Mouse (Mus musculus) right cerebral cortex, postnatal 10 days (tissue): ENCODE results near the gene Ank.

Experiments
- DNase-seq, 2 experiments: peaks; one replicate each; pipeline ENCODE4 v3.0.0; 2021; ENCODE audit warnings: low spot score in 2 of 2

The Ank gene

DNA sequence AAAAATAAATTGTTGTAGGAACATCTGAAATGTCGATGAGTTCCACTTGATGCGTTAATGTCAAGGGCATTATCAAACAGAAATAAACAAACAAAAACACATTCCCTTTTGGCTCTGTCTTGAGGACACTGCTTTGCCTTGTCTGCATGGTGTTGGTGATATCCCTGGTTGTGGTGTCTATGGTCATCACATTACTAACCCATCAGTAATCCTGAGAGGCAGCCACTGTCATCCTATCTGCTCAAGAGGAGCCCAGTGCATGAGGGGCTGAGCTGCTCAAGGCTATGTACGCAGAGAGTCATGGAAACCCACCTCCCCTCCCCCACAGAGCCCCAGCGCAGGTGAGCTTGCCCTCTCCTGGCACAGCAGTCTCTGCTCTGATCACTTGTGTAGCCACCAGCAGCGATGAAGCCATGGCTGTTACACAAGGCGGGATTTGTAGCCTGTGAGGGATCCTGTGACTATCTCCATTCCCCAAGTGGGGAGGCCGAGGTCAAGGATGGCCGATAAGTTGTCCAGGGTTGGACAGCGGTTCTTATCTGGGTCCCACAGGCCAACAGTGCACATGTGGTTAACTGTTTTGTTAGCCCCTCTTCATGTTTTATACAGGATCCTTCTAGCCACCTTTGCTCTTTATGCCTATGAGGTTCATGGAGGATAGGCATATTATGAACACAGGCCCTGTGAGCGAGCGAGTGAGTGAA is 30.3 kb downstream of the Ank start:
- no peak for DNase-seq

DNA sequence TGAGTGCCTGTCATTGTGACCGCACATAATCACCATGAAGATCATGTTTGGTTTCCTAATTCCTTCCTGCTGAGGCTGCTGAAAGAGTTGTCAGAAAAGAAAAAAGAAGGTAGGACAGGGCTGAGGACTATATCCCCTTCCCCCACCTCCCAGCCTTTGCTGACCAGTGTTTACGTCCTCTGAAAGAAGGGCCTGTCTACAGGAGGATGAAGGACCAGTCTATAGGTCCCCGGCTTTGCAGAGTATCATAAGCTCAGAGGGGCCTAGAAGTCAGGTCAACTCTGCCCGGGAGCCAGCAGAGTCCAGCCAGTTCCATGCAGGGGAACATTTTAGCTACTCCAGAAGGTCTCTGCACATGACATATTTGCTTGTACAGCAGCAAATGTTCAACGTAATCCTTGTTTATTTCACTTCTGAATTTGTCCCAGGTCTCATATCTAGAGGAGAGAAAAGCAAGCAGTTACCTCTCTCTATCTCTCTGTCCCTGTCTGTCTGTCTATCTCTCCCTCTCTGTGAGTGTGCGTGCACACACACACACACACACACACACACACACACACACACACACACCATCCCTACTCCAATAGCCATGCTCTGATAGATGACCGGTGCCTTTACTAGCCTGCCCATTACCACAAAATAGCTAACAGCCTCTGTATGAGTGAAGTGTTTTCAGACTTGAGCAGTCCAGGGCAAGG is 31.0 kb downstream of the Ank start:
- DNase-seq, result no peak

DNA sequence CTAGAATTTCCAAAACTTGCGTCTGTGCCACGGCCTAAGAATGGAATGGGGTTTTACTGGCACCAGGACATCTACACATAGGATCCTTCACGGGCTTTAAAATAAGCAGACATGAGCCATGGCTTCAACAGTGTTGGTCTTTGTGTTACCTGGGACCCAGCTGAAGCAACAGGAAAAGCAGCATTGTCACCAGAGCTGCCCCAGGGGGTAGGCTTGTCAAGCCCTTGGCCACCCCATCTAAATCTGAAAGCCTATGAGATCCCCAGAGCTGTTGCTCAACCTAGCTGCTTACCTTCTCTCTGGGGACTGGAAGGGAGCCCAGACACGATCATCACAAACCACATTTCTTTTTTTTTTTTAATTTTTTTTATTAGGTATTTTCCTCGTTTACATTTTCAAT is 31.6 kb downstream of the Ank start:
- no peak for DNase-seq

DNA sequence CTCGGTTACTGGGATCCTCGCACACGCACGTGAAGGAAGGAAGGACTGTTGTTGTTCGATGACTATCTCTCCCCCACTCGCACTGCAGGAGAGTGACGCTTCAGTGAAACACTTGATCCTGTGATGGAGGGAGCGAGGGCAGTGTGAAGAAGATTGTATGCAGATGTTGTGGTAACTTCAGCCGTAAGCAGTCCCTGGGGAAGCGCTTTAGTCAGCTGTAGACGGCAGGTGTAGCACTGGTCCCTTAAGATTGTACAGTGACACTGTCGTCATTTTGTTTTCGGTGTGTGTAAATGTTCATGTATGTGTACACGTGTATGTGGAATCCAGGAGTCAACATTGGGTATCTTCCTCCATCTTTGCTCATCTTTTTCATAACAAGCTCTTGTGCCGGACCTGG is 33.9 kb downstream of the Ank start:
- DNase-seq, result no peak

DNA sequence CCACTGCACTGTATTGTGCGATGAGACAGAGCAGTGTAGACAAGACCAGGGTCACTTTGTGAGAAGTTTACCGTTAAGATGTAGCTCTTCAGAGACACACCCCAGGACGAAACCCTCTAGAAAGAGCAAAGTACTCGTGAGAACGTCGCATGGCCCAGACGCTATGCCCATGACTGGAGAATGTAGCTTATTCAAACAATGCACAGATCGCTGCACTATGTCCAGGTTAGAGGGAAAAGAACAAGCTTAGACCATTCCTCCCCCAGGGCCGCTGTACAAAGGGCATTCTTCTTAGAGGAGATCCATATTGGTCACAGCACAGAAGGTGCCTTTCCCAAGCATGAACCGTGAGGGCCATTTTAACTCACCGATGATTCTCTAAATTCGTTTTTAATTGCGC is 35.9 kb downstream of the Ank start:
- DNase-seq, result no peak

DNA sequence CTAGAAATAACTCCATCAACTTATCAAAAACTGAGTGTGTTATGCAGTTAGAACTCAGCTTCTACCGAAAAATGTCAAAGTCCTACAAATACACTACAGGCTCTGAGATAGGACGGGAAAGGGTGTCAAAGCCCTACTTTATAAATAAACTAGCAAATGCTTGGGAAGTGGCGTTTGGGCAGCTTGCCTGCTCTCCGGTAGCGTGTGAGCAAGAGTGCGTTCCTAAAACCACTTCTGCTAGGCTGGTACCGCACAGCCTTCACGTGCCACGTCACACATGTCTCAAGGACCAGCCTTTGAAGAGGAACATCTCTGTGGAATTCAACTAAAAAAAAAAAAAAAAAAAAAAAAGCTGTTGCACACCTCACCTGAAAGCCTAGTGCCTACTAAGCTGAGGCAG is 36.7 kb downstream of the Ank start:
- DNase-seq, result peak; percentile 86 to 88

DNA sequence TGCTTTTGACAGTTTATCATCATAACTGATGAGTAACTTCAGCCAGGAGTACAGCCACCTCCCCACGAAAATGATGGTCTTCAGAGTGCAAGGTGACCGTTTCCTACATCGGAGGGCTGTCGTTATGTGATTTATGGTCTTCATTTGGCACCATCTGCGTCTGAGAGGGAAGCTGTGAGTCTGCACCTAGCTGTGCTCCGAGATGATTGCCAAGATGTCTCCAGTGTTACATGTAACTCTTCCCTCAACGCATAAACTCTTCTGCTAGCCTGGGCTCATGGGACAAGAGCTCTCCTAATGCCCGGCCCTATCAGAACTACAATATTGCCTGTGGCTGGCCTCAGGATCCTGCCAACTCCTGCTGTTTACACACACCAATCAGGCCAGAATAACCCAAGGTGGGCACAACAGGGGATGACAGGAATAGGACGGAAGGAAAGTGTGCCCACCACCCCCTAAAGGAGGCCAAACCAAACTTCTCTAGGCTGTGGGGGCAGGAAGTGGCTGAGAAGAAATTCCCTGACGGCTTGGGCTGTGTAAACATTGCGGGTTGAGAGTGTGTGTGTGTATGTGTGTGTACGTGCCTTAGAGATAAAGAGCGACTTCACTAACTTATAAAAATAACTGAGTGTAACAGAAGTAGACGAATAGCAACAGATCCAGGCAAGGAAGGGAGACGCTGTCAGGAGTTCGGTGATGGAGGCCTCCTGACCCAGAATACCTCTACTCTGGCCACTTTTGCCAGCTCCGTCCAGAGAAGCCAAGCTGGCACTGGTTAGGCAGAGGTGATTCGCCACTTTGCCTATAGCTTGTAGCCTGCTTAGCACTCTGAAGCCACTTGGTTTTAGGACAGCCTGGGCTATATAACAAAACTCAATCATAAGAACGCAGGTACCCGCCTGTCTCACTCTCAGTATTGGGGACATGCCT is 37.6 kb downstream of the Ank start:
- no peak for DNase-seq

DNA sequence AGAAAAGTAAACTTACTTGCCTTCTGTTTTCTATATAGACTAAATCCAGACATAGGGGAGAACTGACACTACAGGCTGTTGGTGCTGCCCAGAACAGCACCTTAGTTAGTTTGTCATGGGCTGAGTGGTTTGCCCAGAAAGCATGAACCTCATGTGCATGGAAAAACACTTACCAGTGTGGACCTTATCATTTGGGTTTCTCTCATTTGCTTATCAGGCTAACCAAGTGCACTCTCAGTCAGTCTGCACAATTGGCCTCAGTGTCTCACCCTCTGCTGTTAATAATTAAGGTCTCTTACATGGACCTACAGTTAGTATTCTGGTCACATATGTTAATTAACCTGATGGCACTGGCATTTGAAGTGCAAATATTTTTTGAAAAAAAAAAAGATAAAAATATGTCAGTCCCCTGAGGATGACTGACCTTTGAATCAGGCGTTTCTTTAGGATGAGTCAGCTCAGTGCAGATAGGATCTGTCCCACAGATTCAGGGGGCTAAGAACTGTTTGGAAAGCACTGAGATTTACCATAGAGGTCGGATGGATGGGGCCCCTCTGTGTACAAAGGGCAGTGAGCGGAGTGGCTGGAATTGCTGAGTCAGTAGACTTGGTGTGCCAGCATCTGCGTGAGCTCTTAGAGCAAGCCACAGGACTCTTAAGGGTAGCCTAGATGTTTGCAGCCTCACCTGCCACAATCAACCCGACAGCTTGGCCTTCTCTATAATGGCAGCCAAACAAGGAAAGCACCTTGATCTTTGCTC is 39.8 kb downstream of the Ank start:
- no peak for DNase-seq

DNA sequence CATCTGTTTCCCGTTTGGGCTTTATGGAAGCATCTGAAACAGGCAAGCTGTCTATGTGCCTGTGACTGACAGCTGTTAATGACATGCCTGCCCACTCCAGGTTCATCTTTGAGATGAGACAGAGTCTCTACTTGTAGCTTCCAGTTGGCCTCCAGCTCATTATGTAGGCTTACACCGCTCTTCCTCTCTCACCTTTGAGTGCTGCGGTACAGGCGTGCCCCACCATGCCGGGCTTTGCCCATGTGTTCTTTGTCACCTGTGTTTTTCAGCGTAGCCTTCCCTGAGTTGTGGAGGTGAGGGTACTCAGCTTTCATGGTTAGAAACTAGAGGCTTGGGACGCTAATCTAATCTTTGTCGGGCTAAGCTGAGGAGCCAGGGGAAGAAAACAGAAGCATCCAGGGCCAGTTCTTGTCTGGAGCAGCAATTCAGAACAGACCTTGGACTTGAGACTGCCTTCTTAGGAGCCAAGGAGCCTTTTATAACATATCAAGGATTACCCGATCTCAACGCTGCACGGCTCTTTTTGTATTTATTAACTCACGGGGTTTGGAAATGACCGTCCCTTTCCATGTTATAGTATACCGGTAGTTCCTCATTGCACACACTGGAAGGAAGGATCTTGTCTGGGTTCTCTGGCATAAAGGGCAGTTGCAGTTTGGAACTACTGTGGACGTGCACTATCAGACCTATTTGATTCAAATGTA is 40.6 kb downstream of the Ank start:
- DNase-seq, result no peak

DNA sequence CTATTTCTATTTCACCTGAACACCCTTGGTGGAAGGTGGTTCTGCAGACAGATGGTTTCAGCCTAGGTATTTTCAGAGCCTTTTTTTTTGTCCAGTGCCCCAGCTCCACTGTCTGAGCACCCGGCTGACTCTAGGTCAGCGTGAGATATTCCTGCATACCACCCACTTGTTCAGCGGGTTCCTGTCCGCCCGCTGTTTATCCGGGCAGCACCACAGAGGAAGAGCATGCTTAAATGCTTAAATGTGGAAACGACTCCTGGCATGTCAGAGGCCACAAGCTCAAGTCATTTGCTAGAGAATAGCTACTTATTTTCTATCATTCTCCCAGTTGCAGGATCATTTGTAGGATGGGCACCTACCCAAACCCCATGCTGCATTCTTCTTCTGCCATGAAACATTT is 41.7 kb downstream of the Ank start:
- no peak for DNase-seq

DNA sequence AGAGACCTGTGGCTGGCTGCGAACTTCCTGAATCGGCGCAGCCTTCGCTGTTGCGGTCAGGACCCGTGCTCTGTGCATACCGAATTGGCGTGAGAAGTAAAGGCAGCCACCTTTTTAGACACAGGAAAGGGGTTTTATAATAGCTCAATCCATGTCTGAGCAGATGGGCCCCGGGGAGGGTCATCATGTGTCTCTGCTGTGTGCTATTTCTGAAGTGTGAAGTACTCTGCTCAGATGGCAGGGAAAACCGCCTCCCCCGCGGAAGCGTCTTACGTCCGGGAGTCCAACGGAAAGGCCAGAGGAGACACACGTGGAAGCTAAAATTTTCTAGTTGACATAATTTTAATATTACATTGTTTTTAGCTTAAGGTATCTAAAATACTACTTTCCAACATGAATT is 42.5 kb downstream of the Ank start:
- DNase-seq, result peak; percentile 67 to 80

DNA sequence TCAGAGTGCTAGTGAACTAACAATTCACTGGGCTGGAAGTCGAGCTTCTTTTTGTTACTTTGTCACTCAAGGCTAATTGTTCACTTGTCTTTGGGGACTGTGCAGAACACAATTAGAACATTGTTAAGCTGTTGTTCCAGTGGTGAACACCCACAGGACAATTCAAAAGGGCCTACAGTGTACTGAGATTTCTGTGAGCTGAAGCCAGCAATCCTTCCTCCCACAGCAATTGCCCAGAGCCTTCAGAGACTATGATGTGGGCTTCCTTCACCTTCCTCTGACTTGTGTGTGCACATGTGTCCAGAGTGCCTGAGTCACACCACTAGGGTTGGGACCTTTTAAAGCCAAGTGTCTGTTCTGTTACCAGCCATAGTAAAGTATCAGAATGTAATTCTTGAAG is 50.5 kb downstream of the Ank start:
- DNase-seq, result no peak

DNA sequence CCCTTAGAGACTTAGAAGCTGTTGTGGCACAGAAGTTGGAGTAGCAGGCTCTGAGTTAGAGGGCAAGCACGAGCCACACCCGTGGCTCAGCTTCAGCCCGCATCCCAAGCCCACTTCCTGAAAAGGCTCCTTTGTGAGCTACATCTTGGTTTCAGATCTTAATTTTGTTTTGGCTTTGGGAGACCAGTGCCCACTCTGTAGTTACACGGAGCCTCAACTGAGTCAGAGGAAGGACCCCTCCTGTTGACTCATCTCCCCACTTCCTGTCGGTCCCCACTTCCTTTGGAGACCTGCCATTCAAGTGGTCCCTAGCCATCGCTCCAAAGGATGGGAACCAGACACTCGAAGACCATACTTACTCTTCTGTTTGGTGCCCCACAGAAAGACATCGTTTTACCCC is 51.5 kb downstream of the Ank start:
- no peak for DNase-seq

DNA sequence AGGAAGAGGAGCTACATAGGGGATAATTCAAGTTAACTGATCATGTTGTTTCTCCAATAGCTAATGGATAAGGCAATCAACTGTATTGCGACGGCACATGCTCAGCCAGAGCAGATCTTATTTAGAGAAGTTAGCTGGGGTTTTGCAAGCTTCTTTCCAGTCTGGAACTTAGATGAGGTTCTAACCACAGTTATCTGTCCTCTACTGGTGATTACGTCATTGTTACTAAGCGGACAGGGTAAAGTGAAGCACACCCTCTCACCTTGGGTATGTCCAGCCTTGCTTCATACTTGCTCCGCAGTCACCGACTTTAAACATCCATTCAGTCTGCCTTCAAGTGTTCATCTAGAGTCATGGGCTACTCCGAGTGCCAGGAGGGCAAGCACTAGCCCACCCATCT is 53.4 kb downstream of the Ank start:
- DNase-seq, result no peak

DNA sequence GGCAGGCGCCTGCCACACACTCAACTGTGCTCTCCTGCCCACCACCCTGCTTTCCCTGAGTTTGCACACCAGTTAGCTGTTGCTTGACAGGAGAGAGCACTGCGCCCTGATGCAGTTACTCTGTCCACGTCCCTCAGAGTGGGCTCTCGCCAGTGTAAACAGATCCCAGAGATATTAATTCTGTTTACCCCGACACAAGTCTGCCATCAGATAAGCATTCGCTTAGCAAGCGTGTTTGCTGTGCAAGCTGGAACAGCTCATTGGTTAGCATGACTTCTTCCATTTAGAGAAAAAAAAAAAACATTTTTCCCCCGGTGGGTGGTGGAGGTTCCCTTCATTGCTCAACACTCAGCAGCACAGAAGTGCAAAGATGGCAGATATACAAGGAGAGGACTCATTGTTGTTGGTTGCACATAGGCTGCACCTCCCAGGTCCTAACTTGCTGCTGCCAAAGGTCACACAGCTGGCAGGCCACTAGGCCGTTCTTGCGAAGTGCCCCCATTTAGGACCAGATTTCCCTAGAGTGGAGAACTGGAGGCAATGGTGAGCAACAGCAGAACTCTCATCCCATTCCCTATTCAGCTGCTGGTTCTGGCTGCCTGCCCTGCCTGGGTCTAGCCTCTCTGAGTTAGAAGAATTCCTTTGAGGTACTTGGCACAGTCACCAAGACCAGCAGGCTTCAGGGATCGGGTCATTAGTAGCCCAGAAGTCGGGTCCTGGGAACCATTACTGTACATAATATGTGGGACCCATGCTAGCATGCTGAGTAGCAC is 58.9 kb downstream of the Ank start:
- peak; percentile 72 for DNase-seq

DNA sequence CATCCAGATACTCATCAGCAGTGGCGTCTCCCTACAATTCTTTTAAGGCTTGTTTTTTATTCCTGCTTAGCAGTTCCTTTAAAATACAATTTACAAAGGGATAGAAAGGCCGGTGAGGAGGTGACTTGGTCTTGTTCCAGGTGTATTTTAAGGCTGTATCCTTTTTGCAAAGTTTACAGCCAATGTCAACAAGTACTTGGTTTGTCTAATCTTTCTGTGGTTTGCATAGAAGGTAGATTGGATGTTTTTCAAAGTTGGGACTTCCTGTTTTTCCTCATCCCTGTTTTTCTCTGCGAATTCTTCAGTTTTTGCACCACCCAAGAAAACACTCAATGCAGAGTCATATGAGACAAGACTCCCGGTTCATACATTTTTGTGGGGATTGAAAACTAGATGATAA is 62.4 kb downstream of the Ank start:
- DNase-seq, result no peak

DNA sequence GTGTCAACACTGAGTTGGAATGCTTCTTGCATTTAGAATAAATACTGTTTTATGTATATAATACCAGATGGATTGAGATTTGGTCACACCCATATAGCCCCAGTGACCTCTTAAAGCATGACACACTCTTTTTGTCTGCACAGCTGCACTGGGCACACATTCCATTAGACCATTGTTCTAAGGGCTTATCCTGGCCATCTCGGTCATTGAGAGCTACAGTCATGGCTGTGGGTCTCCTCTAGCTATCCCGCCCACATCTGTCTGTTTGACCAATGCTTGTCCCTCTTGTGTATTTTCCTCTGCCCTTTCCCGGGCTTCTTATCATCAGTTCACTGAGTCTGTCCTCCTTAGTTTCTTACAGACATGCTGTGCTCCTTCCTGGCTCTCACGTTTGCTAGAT is 63.5 kb downstream of the Ank start:
- DNase-seq, result no peak

DNA sequence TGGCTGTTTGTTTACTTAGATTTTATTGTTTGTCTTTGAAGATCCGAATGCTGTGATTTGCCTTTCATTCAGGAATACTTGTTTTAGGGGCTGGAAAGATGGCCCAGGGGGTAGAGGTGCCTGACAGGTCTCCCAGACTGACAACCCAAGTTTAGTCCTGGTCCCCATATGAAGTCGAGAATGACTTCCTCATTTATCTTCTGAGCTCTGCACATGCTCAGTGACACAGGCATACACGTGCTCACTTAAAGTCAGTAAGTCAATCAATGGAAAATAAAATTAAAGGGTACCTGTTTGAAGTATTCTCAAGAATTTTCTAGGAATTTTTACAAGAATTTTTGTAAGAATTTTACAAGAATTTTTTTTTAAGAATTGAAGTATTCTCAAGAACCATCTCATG is 66.6 kb downstream of the Ank start:
- DNase-seq, result no peak

DNA sequence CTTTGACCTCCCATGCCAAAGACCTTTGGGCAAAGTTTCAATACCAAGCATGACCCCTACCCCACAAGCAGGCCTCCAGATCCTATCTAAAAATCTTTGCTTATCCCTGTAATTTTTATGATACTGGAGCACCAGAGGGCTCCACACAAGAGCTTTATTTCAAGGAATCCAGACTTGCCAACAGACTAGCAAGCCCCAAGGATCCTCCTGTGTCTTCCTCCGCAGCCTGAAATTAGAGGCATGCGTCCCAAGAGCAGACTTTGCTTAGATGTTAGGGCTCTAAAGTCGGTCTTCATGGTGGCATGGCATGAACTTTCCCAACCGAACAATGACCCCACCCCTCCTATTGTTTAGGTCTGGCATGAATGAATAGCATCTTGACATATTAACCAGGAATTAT is 69.2 kb downstream of the Ank start:
- no peak for DNase-seq

DNA sequence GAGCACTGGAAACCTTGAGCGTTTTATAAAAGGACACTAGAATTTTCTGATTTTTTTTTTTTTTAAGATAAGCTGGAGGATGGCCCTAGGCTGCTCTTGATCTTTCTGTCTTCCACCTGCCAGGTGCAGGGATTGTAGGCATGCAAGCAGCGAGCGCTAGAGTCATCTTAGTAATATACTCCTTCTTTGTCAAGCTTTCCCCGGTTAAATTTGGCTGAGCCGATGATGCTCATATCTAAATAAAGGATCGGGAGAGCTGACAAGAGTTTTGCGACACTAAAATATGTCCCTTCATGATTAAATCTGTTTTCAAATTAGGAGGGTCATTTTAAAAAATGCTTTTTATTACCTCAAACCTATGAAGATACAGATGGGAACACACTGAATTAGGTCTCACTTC is 69.7 kb downstream of the Ank start:
- no peak for DNase-seq

DNA sequence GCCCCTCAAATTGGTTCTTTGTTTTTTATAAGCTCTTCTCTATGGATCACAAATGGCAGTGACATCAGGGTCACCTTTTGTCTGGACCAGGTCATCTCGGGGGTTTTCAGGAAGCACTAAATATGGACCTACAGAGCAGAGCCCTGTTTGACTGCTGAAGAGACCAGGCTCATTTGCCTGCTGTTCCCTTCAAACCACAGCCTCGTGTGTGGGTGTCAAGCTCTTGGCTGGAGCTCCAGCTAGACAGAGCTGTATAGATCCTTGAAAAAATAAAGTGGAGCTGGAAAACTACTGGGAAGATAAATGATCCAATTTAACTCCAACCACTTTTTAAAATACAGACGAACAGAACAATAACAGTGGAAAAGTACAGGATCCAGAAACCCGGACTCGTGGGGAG is 70.3 kb downstream of the Ank start:
- DNase-seq, result peak; percentile 63 to 77
